Mouse (Mus musculus) thymus, adult 2 months (tissue): ENCODE data around the gene Eml3. TPM values are rescaled to one million over a fixed set of nuclear protein-coding genes. Genes with fewer than 3 reads are reported as not detected.

ENCODE experiments used
- DNase-seq: peaks from one replicate; pipeline ENCODE4 v3.0.0; 2021
- H3K27ac ChIP-seq: fragments of 200-500 bp; 2 replicates; pipeline ENCODE4 v1.5.1; 2012; ENCODE audit warnings: low read length, control low read depth; ENCODE audit not compliant: control insufficient read depth, insufficient read depth
- H3K27me3 ChIP-seq: fragments of 200-500 bp; 2 replicates; pipeline ENCODE4 v1.6.1; 2012; ENCODE audit warnings: mild to moderate bottlenecking, low read length, moderate library complexity, mixed read lengths; ENCODE audit not compliant: control insufficient read depth, insufficient read depth
- H3K36me3 ChIP-seq: fragments of 200-500 bp; 2 replicates; pipeline ENCODE4 v1.6.1; 2012; ENCODE audit warnings: mild to moderate bottlenecking, low read length, moderate library complexity; ENCODE audit not compliant: control insufficient read depth, insufficient read depth
- H3K4me1 ChIP-seq: fragments of 200-500 bp; replicated peaks from 2 replicates; pipeline ENCODE4 v1.6.1; 2012; ENCODE audit warnings: low read length; ENCODE audit not compliant: control insufficient read depth, insufficient read depth
- H3K4me3 ChIP-seq: fragments of 200-500 bp; 2 replicates; pipeline ENCODE4 v1.5.1; 2012; ENCODE audit warnings: mild to moderate bottlenecking, low read length, control low read depth, moderate library complexity; ENCODE audit not compliant: control insufficient read depth, insufficient read depth
- CTCF ChIP-seq: fragments of 200-500 bp; IDR thresholded peaks from 2 replicates; pipeline ENCODE4 v1.5.1; 2012; ENCODE audit warnings: mild to moderate bottlenecking, control low read depth, low read length, moderate library complexity, borderline replicate concordance; ENCODE audit not compliant: control insufficient read depth, poor library complexity, insufficient read depth; ENCODE audit errors: extremely low read depth
- POLR2A ChIP-seq: fragments of 200-500 bp; IDR thresholded peaks from 2 replicates; pipeline ENCODE4 v1.6.1; 2012; ENCODE audit warnings: mild to moderate bottlenecking, low read length, control low read depth, moderate library complexity; ENCODE audit not compliant: control insufficient read depth, poor library complexity, insufficient read depth; ENCODE audit errors: extremely low read depth
- WGBS: fragments of 180-500 bp; shearing (Covaris S2); methylation state at CpG from one replicate; pipeline ENCODE4 v1.1.7; 2018; 5-methylcytosine and 5-hydroxymethylcytosine counted together
- polyA plus RNA-seq: library from polyadenylated mRNA; depleted of rRNA; stranded (reverse); fragments of >200 nt; gene quantifications from 2 replicates; pipeline ENCODE4 v1.2.3, GENCODE M21; 2012; rRNA removed

Gene Eml3
- 72.3 and 73.1 TPM in 2 replicates for polyA plus RNA-seq

- Histone ChIP-seq H3K27me3 (no peaks in the 10 kb centered on the region), H3K4me3 (peak within 1 kb of the TSS; percentile 82), H3K27ac (peak within 1 kb of the TSS; percentile 33; the same call in 1 of the 2 replicates), H3K4me1 (peaks cover 15% of the 10 kb centered on the region), H3K36me3 (peaks cover 4% of the 10 kb centered on the region; the same call in 1 of the 2 replicates)
- 2% methylated on average over 68 of the region's 74 CpGs for WGBS
- peak; percentile 91 for DNase-seq
- TF ChIP-seq CTCF = peak; percentile 89
- TF ChIP-seq POLR2A = peak; percentile 40; the same call in 1 of the 2 replicates
These were observed at the start of gene Eml3, which contains the start of gene Rom1 for GRCm38 (mm10) chr19:8929224-8930088. Gene Eml3 (plus strand): TSS chr19:8929552. Gene Rom1 (minus strand): TSS chr19:8929356.

- TF ChIP-seq POLR2A (peak; percentile 93), CTCF (no peak)
- peak within 1 kb of the TSS; percentile 95 for H3K4me3 ChIP-seq
- H3K36me3 ChIP-seq = no peaks in the 10 kb centered on the region
- WGBS = under 1% methylated on average over 42 of the region's 42 CpGs
- peaks cover 5% of the 10 kb centered on the region for H3K4me1 ChIP-seq
- H3K27ac ChIP-seq = peak within 1 kb of the TSS; percentile 66
- no peaks in the 10 kb centered on the region for H3K27me3 ChIP-seq
- peak; percentile 93 for DNase-seq
These were observed 48.9 kb upstream of the Eml3 start, which contains the start of gene Uqcc3 for GRCm38 (mm10) chr19:8880311-8881033. Gene Uqcc3 (minus strand): TSS chr19:8880923.

- WGBS = 2% methylated on average over 3 of the region's 3 CpGs
- no peak overlapping the region for H3K27ac ChIP-seq
- H3K27me3 ChIP-seq = no peaks in the 10 kb centered on the region
- H3K36me3 ChIP-seq = no peaks in the 10 kb centered on the region
- H3K4me3 ChIP-seq = no peak overlapping the region
- TF ChIP-seq POLR2A = no peak
- no peak for TF ChIP-seq CTCF
- no peak for DNase-seq
- H3K4me1 ChIP-seq = peaks cover 5% of the 10 kb centered on the region
These were observed 48.3 kb upstream of the Eml3 start for GRCm38 (mm10) chr19:8881034-8881392.

GRCm38 (mm10) chr19:8883616-8884015, 45.7 kb upstream of the Eml3 start, which contains the start of the genes Lbhd1 and Gm49403:
Gene Lbhd1 (plus strand): TSS chr19:8883732.
Gene Gm49403 (plus strand): TSS chr19:8883930.
- Histone ChIP-seq H3K4me3 (no peak within 1 kb of the TSS), H3K4me1 (peaks cover 10% of the 10 kb centered on the region), H3K36me3 (no peaks in the 10 kb centered on the region), H3K27ac (no peak within 1 kb of the TSS), H3K27me3 (no peaks in the 10 kb centered on the region)
- no peak for DNase-seq
- no peak for TF ChIP-seq CTCF
- no peak for TF ChIP-seq POLR2A
- WGBS = 78% methylated on average over 3 of the region's 3 CpGs

GRCm38 (mm10) chr19:8886916-8887584, 42.3 kb upstream of the Eml3 start:
- no peak overlapping the region for H3K4me3 ChIP-seq
- no peaks in the 10 kb centered on the region for H3K27me3 ChIP-seq
- no peak for TF ChIP-seq POLR2A
- no peak for TF ChIP-seq CTCF
- H3K27ac ChIP-seq = no peak overlapping the region
- H3K4me1 ChIP-seq = peaks cover 8% of the 10 kb centered on the region
- WGBS = 88% methylated on average over 1 of the region's 1 CpGs
- peaks cover 6% of the 10 kb centered on the region for H3K36me3 ChIP-seq
- no peak for DNase-seq

GRCm38 (mm10) chr19:8887585-8888463, 41.5 kb upstream of the Eml3 start:
- TF ChIP-seq POLR2A (no peak), CTCF (no peak)
- WGBS = 29% methylated on average over 19 of the region's 19 CpGs
- Histone ChIP-seq H3K27me3 (no peaks in the 10 kb centered on the region), H3K36me3 (peaks cover 6% of the 10 kb centered on the region), H3K4me1 (peaks cover 8% of the 10 kb centered on the region), H3K4me3 (peak overlapping the region; percentile 81), H3K27ac (no peak overlapping the region)
- no peak for DNase-seq
